Comparison of ENCODE assay signal across 21 mouse cellular contexts in genomic region chr2:171285719-171286394, GRCm38 (mm10).
DNase-seq lines count a peak whose midpoint lies in the region; ATAC-seq and TF ChIP-seq lines count a peak whose summit lies in the region.
"Had no signal": no experiment of that assay in that cellular context is flagged by ENCODE, and none has a peak within 500 bp of the region (broad histone marks: within the 10 kb centered on the region; RNA-seq: fewer than 3 reads in every experiment).

No protein-coding gene starts in this region.

- peak; percentile 68; the same call in 1 of the 2 replicates for ATAC-seq in forebrain, embryonic 12.5 days (ENCODE audit: low FRiP score)
- ATAC-seq in forebrain, embryonic 15.5 days (replicated peaks), result no peak
- ATAC-seq in erythroid progenitor cell, adult 5-6 weeks (replicated peaks; ENCODE audit: low FRiP score, poor library complexity, severe bottlenecking), result no peak

- no peak overlapping the region for H3K4me3 ChIP-seq in forebrain, embryonic 12.5 days (replicated peaks)
- no peak overlapping the region for H3K4me3 ChIP-seq in forebrain, embryonic 15.5 days
- H3K4me3 ChIP-seq in E14TG2a.4 (replicated peaks; ENCODE audit: low read length) (peak overlapping the region; percentile 13; the same call in 1 of the 2 replicates), ES-E14 (ENCODE audit: insufficient read depth in 1 of 2, low read depth in 1 of 2, low read length in 2 of 2, poor library complexity in 1 of 2, severe bottlenecking in 1 of 2) (no peak overlapping the region)
- H3K4me3 ChIP-seq in embryonic facial prominence, embryonic 10.5 days, result no peak overlapping the region
- H3K4me3 ChIP-seq: gastrocnemius, adult 2 months; heart, embryonic 10.5 days; hindbrain, embryonic 15.5 days; liver, embryonic 15.5 days; lung, embryonic 15.5 days; megakaryocyte, embryonic 14.5 days had no signal

- no peak overlapping the region for H3K4me2 ChIP-seq in forebrain, embryonic 12.5 days
- no peak overlapping the region for H3K4me2 ChIP-seq in forebrain, embryonic 15.5 days (replicated peaks)
- H3K4me2 ChIP-seq: hindbrain, embryonic 15.5 days; liver, embryonic 15.5 days; lung, embryonic 15.5 days had no signal

- H3K27me3 ChIP-seq in forebrain, embryonic 12.5 days, result peaks cover 3% of the 10 kb centered on the region; the same call in 1 of the 2 replicates
- H3K27me3 ChIP-seq in forebrain, embryonic 15.5 days, result no peaks in the 10 kb centered on the region
- no peaks in the 10 kb centered on the region for H3K27me3 ChIP-seq in E14TG2a.4 (ENCODE audit: insufficient read depth, low read length)
- H3K27me3 ChIP-seq in embryonic facial prominence, embryonic 10.5 days (replicated peaks; ENCODE audit: low read depth, poor library complexity, severe bottlenecking), result no peaks in the 10 kb centered on the region
- H3K27me3 ChIP-seq: hindbrain, embryonic 15.5 days; liver, embryonic 15.5 days; lung, embryonic 15.5 days; megakaryocyte, embryonic 14.5 days had no signal

- peaks cover 12% of the 10 kb centered on the region for H3K4me1 ChIP-seq in forebrain, embryonic 12.5 days
- peaks cover 7% of the 10 kb centered on the region for H3K4me1 ChIP-seq in forebrain, embryonic 15.5 days
- H3K4me1 ChIP-seq in E14TG2a.4 (replicated peaks; ENCODE audit: low read depth, low read length) (peaks cover 27% of the 10 kb centered on the region), ES-E14 (ENCODE audit: control insufficient read depth in 2 of 2, insufficient read depth in 2 of 2, low read length in 2 of 2, poor library complexity in 1 of 2) (peaks cover 6 to 10% of the 10 kb centered on the region in 2 experiments)
- peaks cover 14% of the 10 kb centered on the region for H3K4me1 ChIP-seq in embryonic facial prominence, embryonic 10.5 days
- H3K4me1 ChIP-seq: hindbrain, embryonic 15.5 days; liver, embryonic 15.5 days; lung, embryonic 15.5 days; megakaryocyte, embryonic 14.5 days had no signal

- no peak for TF ChIP-seq CTCF in E14TG2a.4 (conservative IDR thresholded peaks at IDR 0.05; ENCODE audit: low read length)

- DNase-seq in ES-E14 (ENCODE audit: low read depth, low spot score), result peak; percentile 44
- DNase-seq in embryonic facial prominence, embryonic 10.5 days (ENCODE audit: low spot score), result peak; percentile 13
- no peak for DNase-seq in frontal cortex, postnatal 25 days (ENCODE audit: low spot score in 2 of 2)
- DNase-seq in testis, postnatal 14 days (ENCODE audit: low spot score), result no peak
- DNase-seq: adrenal gland, postnatal 25 days; cerebellum, adult 9-11 months; gastrocnemius, adult 2 months; kidney, adult 2 months; lung, postnatal 36 days; right cerebral cortex, postnatal 14 days had no signal

- WGBS in forebrain, embryonic 12.5 days, result 3% methylated on average over 6 of the region's 6 CpGs
- 7% methylated on average over 6 of the region's 6 CpGs for WGBS in forebrain, embryonic 15.5 days
- WGBS in embryonic facial prominence, embryonic 10.5 days, result 24% methylated on average over 6 of the region's 6 CpGs

- H3K9ac ChIP-seq in forebrain, embryonic 12.5 days, result no peak overlapping the region
- no peak overlapping the region for H3K9ac ChIP-seq in forebrain, embryonic 15.5 days (replicated peaks)
- H3K9ac ChIP-seq in ES-E14 (ENCODE audit: insufficient read depth, low read depth, low read length, poor library complexity, severe bottlenecking), result no peak overlapping the region
- H3K9ac ChIP-seq: hindbrain, embryonic 15.5 days; liver, embryonic 15.5 days; lung, embryonic 15.5 days had no signal

- peak overlapping the region; percentile 48; the same call in 1 of the 2 replicates for H3K27ac ChIP-seq in forebrain, embryonic 12.5 days
- no peak overlapping the region for H3K27ac ChIP-seq in forebrain, embryonic 15.5 days (replicated peaks)
- peak overlapping the region; percentile 51; the same call in 1 of the 2 replicates for H3K27ac ChIP-seq in ES-E14 (ENCODE audit: insufficient read depth, low read depth, low read length, poor library complexity, severe bottlenecking)
- no peak overlapping the region for H3K27ac ChIP-seq in embryonic facial prominence, embryonic 10.5 days (replicated peaks)
- H3K27ac ChIP-seq: gastrocnemius, adult 2 months; heart, embryonic 10.5 days; hindbrain, embryonic 15.5 days; kidney, postnatal 0 days; liver, embryonic 15.5 days; lung, embryonic 15.5 days; stomach, postnatal 0 days had no signal

- H3K36me3 ChIP-seq in forebrain, embryonic 12.5 days (replicated peaks), result no peaks in the 10 kb centered on the region
- no peaks in the 10 kb centered on the region for H3K36me3 ChIP-seq in forebrain, embryonic 15.5 days
- H3K36me3 ChIP-seq in E14TG2a.4 (ENCODE audit: insufficient read depth, low read length), result peaks cover 4% of the 10 kb centered on the region; the same call in 1 of the 2 replicates
- no peaks in the 10 kb centered on the region for H3K36me3 ChIP-seq in ES-E14 (ENCODE audit: control insufficient read depth, insufficient read depth, low read length, poor library complexity, severe bottlenecking)
- H3K36me3 ChIP-seq in embryonic facial prominence, embryonic 10.5 days (replicated peaks), result no peaks in the 10 kb centered on the region
- H3K36me3 ChIP-seq: heart, embryonic 10.5 days; hindbrain, embryonic 15.5 days; liver, embryonic 15.5 days; lung, embryonic 15.5 days had no signal

- in situ Hi-C loops in ES-E14 (cut with MboI; ENCODE audit: low sequenced_read_pairs in 2 of 2, unreplicated experiment in 2 of 2), result no loop called here

- 0 out of 2 replicates have a peak, but pooled peaks cover 6% of the 10 kb centered on the region for H3K9me3 ChIP-seq in forebrain, embryonic 12.5 days
- no peaks in the 10 kb centered on the region for H3K9me3 ChIP-seq in forebrain, embryonic 15.5 days
- H3K9me3 ChIP-seq in E14TG2a.4 (ENCODE audit: low read length), result peaks cover 22% of the 10 kb centered on the region
- no peaks in the 10 kb centered on the region for H3K9me3 ChIP-seq in ES-E14 (ENCODE audit: control insufficient read depth, insufficient read depth, low read depth, low read length)
- H3K9me3 ChIP-seq in embryonic facial prominence, embryonic 10.5 days, result peaks cover 6% of the 10 kb centered on the region; the same call in 1 of the 2 replicates
- H3K9me3 ChIP-seq: hindbrain, embryonic 15.5 days; lung, embryonic 15.5 days had no signal

TF ChIP-seq in ES-E14, 5 proteins besides CTCF, POLR2A, EP300 and RAD21:
- TF ChIP-seq ZC3H11A (IDR thresholded peaks at IDR 0.05; ENCODE audit: borderline replicate concordance, low read depth, low read length) (no peak), CHD2 (IDR thresholded peaks at IDR 0.05; ENCODE audit: low read depth, low read length) (no peak), HCFC1 (IDR thresholded peaks at IDR 0.05; ENCODE audit: borderline replicate concordance, insufficient read depth, low read length) (no peak)
TF ChIP-seq in ES-E14: peak in this region for 0.

Comparison
In these comparisons a context has a peak if more than half of its experiments do, and no peak if none do; other contexts are left out.
1. H3K27ac ChIP-seq: peak in forebrain, embryonic 12.5 days (single experiment) and ES-E14 (single experiment); none in forebrain, embryonic 15.5 days (single experiment) and embryonic facial prominence, embryonic 10.5 days (single experiment).
2. DNase-seq: peak in ES-E14 (single experiment) and embryonic facial prominence, embryonic 10.5 days (single experiment); none in frontal cortex, postnatal 25 days (0 of 2) and testis, postnatal 14 days (single experiment).